Mouse (Mus musculus): ENCODE data around the gene H2-Q6. TPM values are rescaled to one million over a fixed set of nuclear protein-coding genes. Genes with fewer than 3 reads are reported as not detected.
A peak's percentile ranks its signal among the peaks of the same experiment; 100 is the strongest.
"Not testable (repeated sequence)": the region's sequence is repeated elsewhere in the genome, so short reads cannot be mapped to it uniquely, and the experiment has no call there.

H2-Q6 gene
- polyA plus RNA-seq, 1 experiment from 2014 or later: 0.48 TPM

- H3K9me3 ChIP-seq (ENCODE audit: control insufficient read depth, low read length); H3K36me3 ChIP-seq (ENCODE audit: control insufficient read depth, insufficient read depth, low read length); ATAC-seq (ENCODE audit: low read depth); H3K4me1 ChIP-seq (replicated peaks; ENCODE audit: control insufficient read depth, insufficient read depth, low read length); H3K4me2 ChIP-seq (ENCODE audit: low read depth, low read length); H3K9ac ChIP-seq (ENCODE audit: low read length); H3K4me3 ChIP-seq (ENCODE audit: low read length); H3K27ac ChIP-seq (ENCODE audit: low read length): not testable (repeated sequence)
- H3K27me3 ChIP-seq (ENCODE audit: control insufficient read depth, insufficient read depth, low read depth, low read length): peaks cover 11% of the 10 kb centered on the region
- 83% methylated on average over 6 of the region's 6 CpGs for WGBS
Measured at GRCm38 (mm10) chr17:35428883-35429282, 4.2 kb downstream of the H2-Q6 start.

GRCm38 (mm10) chr17:35430671-35431070, 6.0 kb downstream of the H2-Q6 start:
- H3K4me3 ChIP-seq (ENCODE audit: low read length); H3K36me3 ChIP-seq (ENCODE audit: control insufficient read depth, insufficient read depth, low read length); H3K4me2 ChIP-seq (ENCODE audit: low read depth, low read length); H3K27ac ChIP-seq (ENCODE audit: low read length); H3K9ac ChIP-seq (ENCODE audit: low read length); ATAC-seq (ENCODE audit: low read depth); H3K9me3 ChIP-seq (ENCODE audit: control insufficient read depth, low read length); H3K4me1 ChIP-seq (replicated peaks; ENCODE audit: control insufficient read depth, insufficient read depth, low read length); H3K27me3 ChIP-seq (ENCODE audit: control insufficient read depth, insufficient read depth, low read depth, low read length): not testable (repeated sequence)
- WGBS: 85% methylated on average over 6 of the region's 6 CpGs

- 81% methylated on average over 2 of the region's 3 CpGs for WGBS
- not testable (repeated sequence) for H3K9me3 ChIP-seq (ENCODE audit: control insufficient read depth, low read length); H3K27me3 ChIP-seq (ENCODE audit: control insufficient read depth, insufficient read depth, low read depth, low read length); ATAC-seq (ENCODE audit: low read depth); H3K27ac ChIP-seq (ENCODE audit: low read length); H3K4me1 ChIP-seq (replicated peaks; ENCODE audit: control insufficient read depth, insufficient read depth, low read length); H3K36me3 ChIP-seq (ENCODE audit: control insufficient read depth, insufficient read depth, low read length); H3K9ac ChIP-seq (ENCODE audit: low read length); H3K4me3 ChIP-seq (ENCODE audit: low read length); H3K4me2 ChIP-seq (ENCODE audit: low read depth, low read length)
Measured at GRCm38 (mm10) chr17:35432167-35432566, 7.5 kb downstream of the H2-Q6 start.

- not testable (repeated sequence) for H3K9ac ChIP-seq (ENCODE audit: low read length); H3K4me2 ChIP-seq (ENCODE audit: low read depth, low read length); ATAC-seq (ENCODE audit: low read depth); H3K9me3 ChIP-seq (ENCODE audit: control insufficient read depth, low read length); H3K4me1 ChIP-seq (replicated peaks; ENCODE audit: control insufficient read depth, insufficient read depth, low read length); H3K27ac ChIP-seq (ENCODE audit: low read length); H3K36me3 ChIP-seq (ENCODE audit: control insufficient read depth, insufficient read depth, low read length); H3K27me3 ChIP-seq (ENCODE audit: control insufficient read depth, insufficient read depth, low read depth, low read length); H3K4me3 ChIP-seq (ENCODE audit: low read length)
- 9% methylated on average over 8 of the region's 8 CpGs for WGBS
Measured at GRCm38 (mm10) chr17:35434836-35435235, 10.2 kb downstream of the H2-Q6 start.

- not testable (repeated sequence) for H3K4me2 ChIP-seq (ENCODE audit: low read depth, low read length); H3K4me1 ChIP-seq (replicated peaks; ENCODE audit: control insufficient read depth, insufficient read depth, low read length); H3K27me3 ChIP-seq (ENCODE audit: control insufficient read depth, insufficient read depth, low read depth, low read length); H3K9ac ChIP-seq (ENCODE audit: low read length); ATAC-seq (ENCODE audit: low read depth); H3K9me3 ChIP-seq (ENCODE audit: control insufficient read depth, low read length); H3K27ac ChIP-seq (ENCODE audit: low read length); H3K36me3 ChIP-seq (ENCODE audit: control insufficient read depth, insufficient read depth, low read length); H3K4me3 ChIP-seq (ENCODE audit: low read length)
- WGBS: 70% methylated on average over 3 of the region's 3 CpGs
Measured at GRCm38 (mm10) chr17:35435577-35435976, 10.9 kb downstream of the H2-Q6 start.

GRCm38 (mm10) chr17:35437386-35437936, 12.8 kb downstream of the H2-Q6 start:
- not testable (repeated sequence) for ATAC-seq (ENCODE audit: low read depth); H3K9ac ChIP-seq (ENCODE audit: low read length); H3K36me3 ChIP-seq (ENCODE audit: control insufficient read depth, insufficient read depth, low read length); H3K27ac ChIP-seq (ENCODE audit: low read length); H3K4me3 ChIP-seq (ENCODE audit: low read length); H3K9me3 ChIP-seq (ENCODE audit: control insufficient read depth, low read length); H3K4me2 ChIP-seq (ENCODE audit: low read depth, low read length); H3K27me3 ChIP-seq (ENCODE audit: control insufficient read depth, insufficient read depth, low read depth, low read length); H3K4me1 ChIP-seq (replicated peaks; ENCODE audit: control insufficient read depth, insufficient read depth, low read length)
- WGBS: 43% methylated on average over 1 of the region's 1 CpGs

GRCm38 (mm10) chr17:35438395-35438794, 13.7 kb downstream of the H2-Q6 start:
- H3K4me1 ChIP-seq (replicated peaks; ENCODE audit: control insufficient read depth, insufficient read depth, low read length); H3K36me3 ChIP-seq (ENCODE audit: control insufficient read depth, insufficient read depth, low read length); H3K4me3 ChIP-seq (ENCODE audit: low read length); H3K9ac ChIP-seq (ENCODE audit: low read length); H3K4me2 ChIP-seq (ENCODE audit: low read depth, low read length); H3K27ac ChIP-seq (ENCODE audit: low read length); ATAC-seq (ENCODE audit: low read depth); H3K9me3 ChIP-seq (ENCODE audit: control insufficient read depth, low read length); H3K27me3 ChIP-seq (ENCODE audit: control insufficient read depth, insufficient read depth, low read depth, low read length): not testable (repeated sequence)
- WGBS: 80% methylated on average over 2 of the region's 3 CpGs

- H3K27ac ChIP-seq (ENCODE audit: low read length); H3K27me3 ChIP-seq (ENCODE audit: control insufficient read depth, insufficient read depth, low read depth, low read length); H3K9me3 ChIP-seq (ENCODE audit: control insufficient read depth, low read length); H3K4me1 ChIP-seq (replicated peaks; ENCODE audit: control insufficient read depth, insufficient read depth, low read length); H3K36me3 ChIP-seq (ENCODE audit: control insufficient read depth, insufficient read depth, low read length): not testable (repeated sequence)
- Histone ChIP-seq H3K4me3 (ENCODE audit: low read length) (peak within 1 kb of the TSS; percentile 50), H3K4me2 (ENCODE audit: low read depth, low read length) (peak within 1 kb of the TSS; percentile 78), H3K9ac (ENCODE audit: low read length) (peak within 1 kb of the TSS; percentile 57)
- peak; percentile 96 for ATAC-seq (ENCODE audit: low read depth)
- WGBS: 3% methylated on average over 14 of the region's 18 CpGs
Measured at GRCm38 (mm10) chr17:35438885-35439284, 14.2 kb downstream of the H2-Q6 start, which contains the start of gene H2-Q7. Gene H2-Q7, plus strand, starts transcription at chr17:35439155.

GRCm38 (mm10) chr17:35439295-35439747, 14.7 kb downstream of the H2-Q6 start:
- not testable (repeated sequence) for H3K4me1 ChIP-seq (replicated peaks; ENCODE audit: control insufficient read depth, insufficient read depth, low read length); H3K27ac ChIP-seq (ENCODE audit: low read length)
- peak; percentile 47 for ATAC-seq (ENCODE audit: low read depth)

More at GRCm38 (mm10) chr17:35439295-35439747, 14.7 kb downstream of the H2-Q6 start:
- not testable (repeated sequence) for H3K9me3 ChIP-seq (ENCODE audit: control insufficient read depth, low read length); H3K27me3 ChIP-seq (ENCODE audit: control insufficient read depth, insufficient read depth, low read depth, low read length); H3K36me3 ChIP-seq (ENCODE audit: control insufficient read depth, insufficient read depth, low read length)
- WGBS: 1% methylated on average over 37 of the region's 48 CpGs
- Histone ChIP-seq H3K4me2 (ENCODE audit: low read depth, low read length) (peak overlapping the region; percentile 78), H3K9ac (ENCODE audit: low read length) (peak overlapping the region; percentile 57), H3K4me3 (ENCODE audit: low read length) (peak overlapping the region; percentile 50)

Measured in lung, embryonic 16.5 days (tissue).